Mouse (Mus musculus) T-helper 2 cell (primary cell): ENCODE data around the gene Pex11g.

Experiments
- in situ Hi-C: fragments of 300-600 bp; cut with MboI, MseI; formaldehyde crosslinking; loops from one replicate; pipeline ENCODE4 v1.15.1; 2025; ENCODE audit warnings: high pct_unique_total_duplicates

Gene Pex11g

GRCm38 (mm10) chr8:3467006-3467885 lies at the start of gene Pex11g:
TSS of gene Pex11g (minus strand) at chr8:3467680.
- in situ Hi-C loops, result loop anchor here (10.0 kb wide), 1 partner anchor 208 kb away; the partner anchor contains the start of genes Fcor and Trappc5

- in situ Hi-C loops, result no loop called here
Measured at GRCm38 (mm10) chr8:3517117-3517495, 49.6 kb upstream of the Pex11g start.

GRCm38 (mm10) chr8:3516450-3517116 lies 49.1 kb upstream of the Pex11g start:
- in situ Hi-C loops, result no loop called here

- in situ Hi-C loops, result no loop called here
Measured at GRCm38 (mm10) chr8:3515771-3516417, 48.4 kb upstream of the Pex11g start.

GRCm38 (mm10) chr8:3515260-3515671 lies 47.8 kb upstream of the Pex11g start, which contains the start of gene Pnpla6:
TSS of gene Pnpla6 (plus strand) at chr8:3515384.
- in situ Hi-C loops, result no loop called here

DNA sequence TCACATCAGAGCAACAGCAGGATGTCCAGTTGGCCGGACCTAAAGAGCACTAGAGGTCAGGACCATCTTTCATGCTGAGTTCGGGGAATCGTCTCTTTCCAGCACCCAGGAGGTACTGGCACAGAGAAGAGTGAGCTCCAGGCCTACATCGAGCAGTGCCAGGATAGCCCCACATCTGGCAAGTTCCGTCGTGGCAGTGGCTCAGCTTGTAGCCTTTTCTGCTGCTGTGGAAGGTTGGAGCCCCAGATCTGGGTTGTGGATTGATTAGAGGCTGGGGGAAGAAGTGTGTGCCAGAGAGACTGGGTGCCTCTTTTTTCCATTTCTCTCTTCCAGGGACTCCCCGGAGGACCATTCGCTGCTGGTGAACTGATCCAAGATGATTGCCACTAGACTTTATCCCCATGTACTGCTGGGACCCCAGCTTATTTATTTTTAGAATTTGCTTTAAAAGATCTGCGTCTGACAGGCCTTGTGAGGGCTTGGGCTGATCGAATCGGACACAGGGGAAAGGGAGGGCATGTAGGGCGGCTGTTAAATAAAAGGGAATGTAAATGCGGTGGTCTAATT lies 47.3 kb upstream of the Pex11g start:
- in situ Hi-C loops, result no loop called here

DNA sequence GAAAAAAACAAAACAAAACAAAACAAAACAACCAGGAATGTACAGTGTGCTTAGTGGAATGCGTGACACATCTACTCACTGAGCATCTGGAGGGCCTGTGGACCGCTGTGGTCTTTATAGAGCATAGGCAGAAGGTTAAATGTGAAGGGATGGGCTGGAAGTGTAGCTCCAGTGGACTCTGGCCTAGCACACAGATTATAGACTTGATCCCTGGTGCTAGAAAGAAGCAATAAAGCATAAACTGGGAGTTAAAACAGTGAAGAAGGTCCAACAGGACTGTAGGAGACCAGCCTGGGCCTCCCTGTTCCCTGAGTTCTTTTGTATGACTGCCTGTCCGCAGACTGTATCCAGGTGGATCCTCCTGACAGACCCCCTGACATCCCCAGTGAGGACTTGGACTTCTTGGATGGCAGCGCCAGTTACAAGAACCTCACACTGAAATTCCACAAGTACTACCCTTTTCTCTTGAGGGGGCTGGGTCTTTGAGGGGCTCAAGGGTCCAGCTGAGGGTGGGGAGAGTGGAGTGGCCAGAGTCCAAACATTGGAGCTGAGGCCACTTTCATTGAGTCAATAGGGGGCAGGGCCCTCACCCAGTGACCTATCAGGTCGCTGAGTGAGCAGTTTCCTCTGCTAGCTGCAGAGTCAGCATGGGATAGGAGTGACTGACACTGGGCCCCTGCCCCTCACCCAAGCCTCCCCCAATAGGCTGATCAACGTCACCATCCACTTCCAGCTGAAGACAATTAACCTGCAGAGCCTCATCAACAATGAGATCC lies 40.7 kb upstream of the Pex11g start:
- in situ Hi-C loops, result no loop called here

- in situ Hi-C loops, result no loop called here
Measured at GRCm38 (mm10) chr8:3502217-3502616, 34.7 kb upstream of the Pex11g start.

GRCm38 (mm10) chr8:3500235-3501090 lies 33.0 kb upstream of the Pex11g start, which contains the start of gene Mcoln1:
TSS of gene Mcoln1 (plus strand) at chr8:3500457.
- in situ Hi-C loops, result no loop called here

DNA sequence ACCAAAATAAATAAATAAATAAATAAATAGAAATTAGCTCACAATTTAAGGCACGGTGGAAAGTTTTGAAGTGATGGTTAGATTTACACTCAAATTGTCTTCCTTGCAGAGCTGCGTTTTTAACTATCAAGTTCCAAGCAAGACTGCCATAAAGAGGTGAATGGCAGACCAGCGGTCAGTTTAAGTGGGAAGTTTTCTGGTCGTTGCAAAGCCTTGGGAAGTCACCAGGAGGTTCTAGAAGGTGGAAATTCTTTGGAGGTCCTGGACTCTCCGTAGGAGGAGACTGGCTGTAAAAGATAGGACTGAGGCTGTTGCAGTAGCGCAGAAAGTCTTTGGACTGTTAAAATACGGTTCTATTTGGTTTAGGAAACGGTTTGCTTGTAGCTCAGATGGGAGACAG lies 32.3 kb upstream of the Pex11g start:
- in situ Hi-C loops, result no loop called here

DNA sequence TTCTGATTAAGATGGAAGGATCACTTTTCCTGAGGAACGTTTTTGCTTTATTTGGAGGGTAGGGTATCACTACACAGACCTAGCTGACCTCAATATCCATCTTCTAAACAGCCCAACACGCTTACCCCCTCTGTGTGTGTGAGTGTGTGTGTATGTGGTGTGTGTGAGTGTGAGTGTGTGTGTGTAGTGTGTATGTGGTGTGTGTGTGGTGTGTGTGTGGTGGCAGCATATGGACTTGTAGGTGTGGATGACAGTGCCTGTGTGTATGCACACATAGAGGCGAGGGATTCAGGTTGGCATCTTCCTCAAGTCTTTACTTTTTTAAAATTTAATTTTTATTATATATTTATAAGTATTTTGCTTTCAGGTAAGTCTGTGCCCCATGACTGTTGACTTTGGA lies 31.1 kb upstream of the Pex11g start:
- in situ Hi-C loops, result no loop called here

DNA sequence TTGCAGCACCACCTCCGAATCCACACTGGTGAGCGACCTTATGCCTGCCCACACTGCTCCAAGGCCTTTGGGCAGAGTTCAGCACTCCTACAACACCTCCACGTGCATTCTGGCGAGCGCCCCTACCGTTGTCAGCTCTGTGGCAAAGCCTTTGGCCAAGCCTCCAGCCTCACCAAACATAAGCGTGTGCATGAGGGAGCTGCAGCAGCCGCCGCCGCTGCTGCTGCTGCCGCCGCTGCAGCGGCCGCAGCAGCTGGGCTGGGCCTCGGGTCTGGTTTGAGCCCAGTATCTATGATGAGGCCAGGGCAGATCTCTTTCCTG lies 28.9 kb upstream of the Pex11g start:
- in situ Hi-C loops, result no loop called here

DNA sequence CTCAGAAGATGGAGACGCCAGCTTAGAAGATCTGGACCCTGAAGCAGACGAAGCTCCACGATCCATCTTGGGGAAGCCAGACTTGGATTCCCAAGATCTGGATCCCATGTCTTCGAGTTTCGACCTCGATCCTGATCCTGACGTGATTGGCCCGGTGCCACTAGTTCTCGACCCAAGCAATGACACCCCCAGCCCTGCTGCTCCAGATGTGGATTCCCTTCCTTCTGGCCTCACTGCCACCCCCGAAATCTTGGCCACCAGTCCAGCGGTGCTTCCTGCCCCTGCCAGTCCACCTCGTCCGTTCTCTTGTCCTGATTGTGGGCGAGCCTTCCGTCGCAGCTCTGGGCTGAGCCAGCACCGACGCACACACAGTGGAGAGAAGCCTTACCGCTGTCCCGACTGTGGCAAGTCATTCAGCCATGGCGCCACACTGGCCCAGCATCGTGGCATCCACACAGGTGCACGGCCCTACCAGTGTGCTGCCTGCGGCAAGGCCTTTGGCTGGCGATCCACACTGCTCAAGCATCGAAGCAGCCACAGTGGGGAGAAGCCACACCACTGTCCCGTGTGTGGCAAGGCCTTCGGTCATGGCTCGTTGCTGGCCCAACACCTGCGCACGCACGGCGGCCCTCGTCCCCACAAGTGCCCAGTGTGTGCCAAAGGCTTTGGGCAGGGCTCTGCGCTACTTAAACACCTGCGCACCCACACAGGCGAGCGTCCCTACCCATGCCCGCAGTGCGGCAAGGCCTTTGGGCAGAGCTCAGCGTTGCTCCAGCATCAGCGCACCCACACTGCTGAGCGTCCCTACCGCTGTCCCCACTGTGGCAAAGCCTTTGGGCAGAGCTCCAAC lies 28.3 kb upstream of the Pex11g start:
- in situ Hi-C loops, result no loop called here

DNA sequence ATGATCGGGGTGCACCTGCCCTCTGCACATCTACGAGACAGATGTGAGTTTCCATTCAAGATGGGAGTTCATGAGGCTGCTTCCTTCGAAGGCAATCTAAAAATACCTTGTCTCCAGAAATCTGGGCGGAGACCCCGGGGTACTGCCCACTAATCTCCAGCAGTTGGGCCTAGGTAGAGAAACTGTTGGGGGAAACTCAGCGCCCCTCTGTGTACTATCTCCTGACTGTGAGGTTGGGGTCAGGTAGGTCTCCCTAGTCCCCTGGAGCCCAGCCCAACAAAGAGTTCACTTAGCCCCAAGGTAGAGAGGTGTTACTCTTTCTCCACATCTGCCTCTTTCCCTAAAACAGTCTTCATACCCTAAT lies 26.3 kb upstream of the Pex11g start:
- in situ Hi-C loops, result no loop called here

DNA sequence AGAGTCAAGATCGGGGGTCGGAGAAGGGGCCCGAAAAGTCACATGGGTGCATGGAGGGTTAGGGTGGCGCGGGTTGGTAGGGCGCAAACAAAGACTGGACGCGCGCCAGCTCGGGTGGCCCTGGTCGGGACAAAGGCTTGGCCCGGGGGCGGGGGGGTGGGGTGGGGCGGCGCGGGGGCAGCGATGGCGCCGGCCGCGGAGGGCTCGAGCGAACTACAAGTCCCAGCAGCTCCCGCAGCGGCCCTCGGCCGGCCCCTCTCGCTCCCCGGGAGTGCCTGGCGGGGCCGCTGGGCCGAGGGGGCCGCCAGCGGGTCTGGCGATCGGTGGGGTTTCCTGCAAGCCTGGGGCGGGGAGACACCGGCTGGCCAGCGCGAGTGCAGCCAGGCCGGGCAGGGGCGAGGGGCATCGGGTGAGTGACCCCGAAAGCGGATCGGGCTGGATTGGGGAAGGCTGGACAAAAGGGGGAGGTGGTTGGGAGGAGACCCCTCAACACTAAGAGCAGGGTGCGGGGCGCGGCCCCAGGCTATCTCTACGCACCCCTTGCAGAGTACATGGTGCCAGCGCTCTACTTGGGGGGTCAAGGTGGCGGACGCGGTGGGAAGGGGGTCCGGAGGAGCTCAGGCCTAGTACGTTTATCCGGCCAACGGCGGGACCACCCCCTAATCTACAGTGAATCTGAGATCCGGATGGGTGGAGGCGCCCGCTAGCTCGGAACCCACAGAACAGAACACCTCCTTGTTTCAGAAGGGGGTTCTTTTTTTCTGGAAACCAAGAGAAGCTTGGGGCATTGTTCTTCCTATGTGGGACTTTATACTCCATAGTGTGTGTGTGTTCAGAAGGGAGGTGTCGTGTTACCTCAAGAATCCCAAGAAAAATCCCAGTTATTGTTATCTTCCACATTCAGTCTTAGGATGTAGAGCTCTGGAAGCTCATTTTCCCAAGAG lies 25.7 kb upstream of the Pex11g start, which contains the start of gene Zfp358:
TSS of gene Zfp358 (plus strand) at position 238 of the 944 bp plus-strand sequence.
- in situ Hi-C loops, result no loop called here

DNA sequence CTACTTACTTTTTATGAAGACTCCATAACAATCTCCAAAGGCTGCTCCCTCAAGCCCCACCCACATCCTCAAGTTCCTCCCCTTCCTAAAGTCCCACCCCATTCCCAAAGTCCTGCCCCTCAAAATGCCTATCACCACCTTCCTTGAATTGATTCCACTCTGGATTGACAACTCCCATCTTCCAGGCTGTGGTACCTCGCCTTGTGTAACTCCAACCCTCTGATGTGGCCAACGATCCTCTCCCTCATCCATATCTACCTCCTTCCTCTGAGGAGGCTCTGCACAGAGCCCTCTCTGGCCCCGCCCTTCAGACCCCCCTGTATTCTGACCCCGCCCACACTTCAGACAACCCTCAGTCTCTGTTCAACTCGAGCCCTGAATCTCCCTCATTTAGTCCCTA lies 17.7 kb upstream of the Pex11g start:
- in situ Hi-C loops, result no loop called here

GRCm38 (mm10) chr8:3483546-3483945 lies 16.1 kb upstream of the Pex11g start:
- in situ Hi-C loops, result no loop called here

GRCm38 (mm10) chr8:3482240-3482740 lies 14.8 kb upstream of the Pex11g start:
- in situ Hi-C loops, result no loop called here
